Mouse (Mus musculus): ENCODE measurements around the gene Stk4. TPM values are rescaled to one million over a fixed set of nuclear protein-coding genes. Genes with fewer than 3 reads are reported as not detected.

The Stk4 gene
- polyA plus RNA-seq, 1 experiment from 2014 or later, result 29.1 TPM

- 0 out of 2 replicates have a peak, but pooled peaks cover 5% of the 10 kb centered on the region for H3K36me3 ChIP-seq (ENCODE audit: control insufficient read depth, insufficient read depth, low read length)
- ATAC-seq (replicated peaks; ENCODE audit: low FRiP score, low TSS enrichment, low read depth) (no peak), DNase-seq (ENCODE audit: low spot score) (no peak)
- no peaks in the 10 kb centered on the region for H3K9me3 ChIP-seq (ENCODE audit: control insufficient read depth, low read length)
- no peaks in the 10 kb centered on the region for H3K27me3 ChIP-seq (replicated peaks; ENCODE audit: control insufficient read depth, insufficient read depth, low read length)
- H3K4me2 ChIP-seq (ENCODE audit: low read length), result no peak overlapping the region; the same call in 1 of the 2 replicates
- peaks cover 44% of the 10 kb centered on the region for H3K4me1 ChIP-seq (replicated peaks; ENCODE audit: control insufficient read depth, insufficient read depth, low read length)
- H3K27ac ChIP-seq (ENCODE audit: low read depth), result peak overlapping the region; percentile 65; the same call in 1 of the 2 replicates
- WGBS, result 29% methylated on average over 6 of the region's 6 CpGs
- H3K9ac ChIP-seq (ENCODE audit: low read length), result no peak overlapping the region
- no peak overlapping the region for H3K4me3 ChIP-seq (ENCODE audit: low read depth, low read length)
Observed at GRCm38 (mm10) chr2:164137754-164138153, 67.6 kb downstream of the Stk4 start.

GRCm38 (mm10) chr2:164142021-164142420 is 71.9 kb downstream of the Stk4 start:
- ATAC-seq (replicated peaks; ENCODE audit: low FRiP score, low TSS enrichment, low read depth) (no peak), DNase-seq (ENCODE audit: low spot score) (no peak)
- no peak overlapping the region for H3K9ac ChIP-seq (ENCODE audit: low read length)
- H3K4me2 ChIP-seq (ENCODE audit: low read length), result no peak overlapping the region
- H3K27ac ChIP-seq (ENCODE audit: low read depth), result no peak overlapping the region
- no peaks in the 10 kb centered on the region for H3K27me3 ChIP-seq (replicated peaks; ENCODE audit: control insufficient read depth, insufficient read depth, low read length)
- peaks cover 24% of the 10 kb centered on the region for H3K4me1 ChIP-seq (replicated peaks; ENCODE audit: control insufficient read depth, insufficient read depth, low read length)
- no peak overlapping the region for H3K4me3 ChIP-seq (ENCODE audit: low read depth, low read length)
- 70% methylated on average over 10 of the region's 10 CpGs for WGBS
- no peaks in the 10 kb centered on the region for H3K36me3 ChIP-seq (ENCODE audit: control insufficient read depth, insufficient read depth, low read length)
- H3K9me3 ChIP-seq (ENCODE audit: control insufficient read depth, low read length), result no peaks in the 10 kb centered on the region

GRCm38 (mm10) chr2:164144025-164144424 is 73.9 kb downstream of the Stk4 start:
- DNase-seq (ENCODE audit: low spot score) (no peak), ATAC-seq (replicated peaks; ENCODE audit: low FRiP score, low TSS enrichment, low read depth) (no peak)
- no peak overlapping the region for H3K9ac ChIP-seq (ENCODE audit: low read length)
- H3K27me3 ChIP-seq (replicated peaks; ENCODE audit: control insufficient read depth, insufficient read depth, low read length), result no peaks in the 10 kb centered on the region
- 78% methylated on average over 6 of the region's 6 CpGs for WGBS
- H3K9me3 ChIP-seq (ENCODE audit: control insufficient read depth, low read length), result no peaks in the 10 kb centered on the region
- H3K4me1 ChIP-seq (replicated peaks; ENCODE audit: control insufficient read depth, insufficient read depth, low read length), result peaks cover 9% of the 10 kb centered on the region; the same call in 1 of the 2 replicates
- no peak overlapping the region for H3K4me3 ChIP-seq (ENCODE audit: low read depth, low read length)
- no peak overlapping the region for H3K27ac ChIP-seq (ENCODE audit: low read depth)
- no peak overlapping the region for H3K4me2 ChIP-seq (ENCODE audit: low read length)
- no peaks in the 10 kb centered on the region for H3K36me3 ChIP-seq (ENCODE audit: control insufficient read depth, insufficient read depth, low read length)

- ATAC-seq (replicated peaks; ENCODE audit: low FRiP score, low TSS enrichment, low read depth) (no peak), DNase-seq (ENCODE audit: low spot score) (no peak)
- Histone ChIP-seq H3K27me3 (replicated peaks; ENCODE audit: control insufficient read depth, insufficient read depth, low read length) (no peaks in the 10 kb centered on the region), H3K36me3 (ENCODE audit: control insufficient read depth, insufficient read depth, low read length) (no peaks in the 10 kb centered on the region), H3K4me3 (ENCODE audit: low read depth, low read length) (no peak overlapping the region), H3K9ac (ENCODE audit: low read length) (no peak overlapping the region), H3K4me1 (replicated peaks; ENCODE audit: control insufficient read depth, insufficient read depth, low read length) (peaks cover 9% of the 10 kb centered on the region; the same call in 1 of the 2 replicates), H3K4me2 (ENCODE audit: low read length) (no peak overlapping the region), H3K27ac (ENCODE audit: low read depth) (no peak overlapping the region), H3K9me3 (ENCODE audit: control insufficient read depth, low read length) (no peaks in the 10 kb centered on the region)
- WGBS, result 79% methylated on average over 10 of the region's 10 CpGs
Observed at GRCm38 (mm10) chr2:164144541-164144940, 74.4 kb downstream of the Stk4 start.

GRCm38 (mm10) chr2:164146556-164146955 is 76.4 kb downstream of the Stk4 start:
- Histone ChIP-seq H3K36me3 (ENCODE audit: control insufficient read depth, insufficient read depth, low read length) (peaks cover 2% of the 10 kb centered on the region), H3K9ac (ENCODE audit: low read length) (no peak overlapping the region), H3K27me3 (replicated peaks; ENCODE audit: control insufficient read depth, insufficient read depth, low read length) (no peaks in the 10 kb centered on the region), H3K4me3 (ENCODE audit: low read depth, low read length) (no peak overlapping the region), H3K27ac (ENCODE audit: low read depth) (no peak overlapping the region), H3K4me1 (replicated peaks; ENCODE audit: control insufficient read depth, insufficient read depth, low read length) (peaks cover 16% of the 10 kb centered on the region; the same call in 1 of the 2 replicates), H3K9me3 (ENCODE audit: control insufficient read depth, low read length) (no peaks in the 10 kb centered on the region), H3K4me2 (ENCODE audit: low read length) (no peak overlapping the region)
- DNase-seq (ENCODE audit: low spot score) (no peak), ATAC-seq (replicated peaks; ENCODE audit: low FRiP score, low TSS enrichment, low read depth) (no peak)
- WGBS, result 96% methylated on average over 12 of the region's 12 CpGs

GRCm38 (mm10) chr2:164150086-164150760 is 80.1 kb downstream of the Stk4 start:
- Histone ChIP-seq H3K9me3 (ENCODE audit: control insufficient read depth, low read length) (no peaks in the 10 kb centered on the region), H3K4me2 (ENCODE audit: low read length) (no peak overlapping the region), H3K27ac (ENCODE audit: low read depth) (0 out of 2 replicates have a peak overlapping the region, but pooled peaks have one; percentile 35), H3K27me3 (replicated peaks; ENCODE audit: control insufficient read depth, insufficient read depth, low read length) (no peaks in the 10 kb centered on the region), H3K36me3 (ENCODE audit: control insufficient read depth, insufficient read depth, low read length) (peaks cover 34% of the 10 kb centered on the region), H3K4me3 (ENCODE audit: low read depth, low read length) (no peak overlapping the region), H3K9ac (ENCODE audit: low read length) (no peak overlapping the region), H3K4me1 (replicated peaks; ENCODE audit: control insufficient read depth, insufficient read depth, low read length) (peaks cover 10% of the 10 kb centered on the region; the same call in 1 of the 2 replicates)
- 39% methylated on average over 14 of the region's 14 CpGs for WGBS
- DNase-seq (ENCODE audit: low spot score) (no peak), ATAC-seq (replicated peaks; ENCODE audit: low FRiP score, low TSS enrichment, low read depth) (no peak)

- Histone ChIP-seq H3K4me3 (ENCODE audit: low read depth, low read length) (no peak overlapping the region), H3K4me1 (replicated peaks; ENCODE audit: control insufficient read depth, insufficient read depth, low read length) (peaks cover 10% of the 10 kb centered on the region; the same call in 1 of the 2 replicates), H3K36me3 (ENCODE audit: control insufficient read depth, insufficient read depth, low read length) (peaks cover 34% of the 10 kb centered on the region), H3K27me3 (replicated peaks; ENCODE audit: control insufficient read depth, insufficient read depth, low read length) (no peaks in the 10 kb centered on the region), H3K27ac (ENCODE audit: low read depth) (no peak overlapping the region), H3K9ac (ENCODE audit: low read length) (no peak overlapping the region), H3K4me2 (ENCODE audit: low read length) (no peak overlapping the region), H3K9me3 (ENCODE audit: control insufficient read depth, low read length) (no peaks in the 10 kb centered on the region)
- DNase-seq (ENCODE audit: low spot score) (no peak), ATAC-seq (replicated peaks; ENCODE audit: low FRiP score, low TSS enrichment, low read depth) (no peak)
- WGBS, result 94% methylated on average over 11 of the region's 11 CpGs
Observed at GRCm38 (mm10) chr2:164152341-164152740, 82.2 kb downstream of the Stk4 start.

GRCm38 (mm10) chr2:164154007-164154406 is 83.9 kb downstream of the Stk4 start:
- Histone ChIP-seq H3K4me3 (ENCODE audit: low read depth, low read length) (no peak overlapping the region), H3K9me3 (ENCODE audit: control insufficient read depth, low read length) (no peaks in the 10 kb centered on the region), H3K9ac (ENCODE audit: low read length) (no peak overlapping the region), H3K27me3 (replicated peaks; ENCODE audit: control insufficient read depth, insufficient read depth, low read length) (no peaks in the 10 kb centered on the region), H3K4me2 (ENCODE audit: low read length) (no peak overlapping the region), H3K36me3 (ENCODE audit: control insufficient read depth, insufficient read depth, low read length) (peaks cover 34% of the 10 kb centered on the region), H3K4me1 (replicated peaks; ENCODE audit: control insufficient read depth, insufficient read depth, low read length) (peaks cover 10% of the 10 kb centered on the region; the same call in 1 of the 2 replicates), H3K27ac (ENCODE audit: low read depth) (no peak overlapping the region)
- DNase-seq (ENCODE audit: low spot score), result no peak
- 92% methylated on average over 10 of the region's 10 CpGs for WGBS
- no peak for ATAC-seq (replicated peaks; ENCODE audit: low FRiP score, low TSS enrichment, low read depth)

- Histone ChIP-seq H3K4me1 (replicated peaks; ENCODE audit: control insufficient read depth, insufficient read depth, low read length) (no peaks in the 10 kb centered on the region), H3K9ac (ENCODE audit: low read length) (no peak overlapping the region), H3K4me2 (ENCODE audit: low read length) (no peak overlapping the region), H3K4me3 (ENCODE audit: low read depth, low read length) (no peak overlapping the region), H3K36me3 (ENCODE audit: control insufficient read depth, insufficient read depth, low read length) (peaks cover 34% of the 10 kb centered on the region), H3K27me3 (replicated peaks; ENCODE audit: control insufficient read depth, insufficient read depth, low read length) (no peaks in the 10 kb centered on the region), H3K27ac (ENCODE audit: low read depth) (no peak overlapping the region), H3K9me3 (ENCODE audit: control insufficient read depth, low read length) (no peaks in the 10 kb centered on the region)
- ATAC-seq (replicated peaks; ENCODE audit: low FRiP score, low TSS enrichment, low read depth) (no peak), DNase-seq (ENCODE audit: low spot score) (no peak)
- WGBS, result 81% methylated on average over 7 of the region's 7 CpGs
Observed at GRCm38 (mm10) chr2:164156158-164156557, 86.0 kb downstream of the Stk4 start.

Data from intestine, embryonic 14.5 days (tissue).